Mouse (Mus musculus): ENCODE results near the gene Upp2.

Gene Upp2

GRCm38 (mm10) chr2:58551866-58552265, 15.2 kb upstream of the Upp2 start:
- DNase-seq (ENCODE audit: low spot score) = no peak

- DNase-seq (ENCODE audit: low spot score) = no peak
Measured at GRCm38 (mm10) chr2:58552296-58552695, 14.8 kb upstream of the Upp2 start.

- DNase-seq (ENCODE audit: low spot score) = no peak
Measured at GRCm38 (mm10) chr2:58557045-58557845, 9.9 kb upstream of the Upp2 start.

- DNase-seq (ENCODE audit: low spot score) = no peak
Measured at GRCm38 (mm10) chr2:58562137-58562536, 5.0 kb upstream of the Upp2 start.

GRCm38 (mm10) chr2:58565267-58565666, 1.8 kb upstream of the Upp2 start:
- DNase-seq (ENCODE audit: low spot score) = no peak

GRCm38 (mm10) chr2:58566049-58566409, 1.1 kb upstream of the Upp2 start:
- DNase-seq (ENCODE audit: low spot score) = no peak

GRCm38 (mm10) chr2:58566410-58567065, 560 bp upstream of the Upp2 start:
- peak; percentile 55 for DNase-seq (ENCODE audit: low spot score)

GRCm38 (mm10) chr2:58567866-58568719, 995 bp downstream of the Upp2 start:
- DNase-seq (ENCODE audit: low spot score) = peak; percentile 28

- no peak for DNase-seq (ENCODE audit: low spot score)
Measured at GRCm38 (mm10) chr2:58568841-58569645, 1.9 kb downstream of the Upp2 start.

GRCm38 (mm10) chr2:58574167-58574566, 7.1 kb downstream of the Upp2 start:
- DNase-seq (ENCODE audit: low spot score) = no peak

GRCm38 (mm10) chr2:58586311-58586710, 19.2 kb downstream of the Upp2 start:
- DNase-seq (ENCODE audit: low spot score) = peak; percentile 79

GRCm38 (mm10) chr2:58589637-58590036, 22.5 kb downstream of the Upp2 start:
- no peak for DNase-seq (ENCODE audit: low spot score)

- no peak for DNase-seq (ENCODE audit: low spot score)
Measured at GRCm38 (mm10) chr2:58590055-58590454, 23.0 kb downstream of the Upp2 start.

GRCm38 (mm10) chr2:58595350-58595749, 28.3 kb downstream of the Upp2 start:
- no peak for DNase-seq (ENCODE audit: low spot score)

- peak; percentile 54 for DNase-seq (ENCODE audit: low spot score)
Measured at GRCm38 (mm10) chr2:58596774-58597342, 29.8 kb downstream of the Upp2 start.

- DNase-seq (ENCODE audit: low spot score) = no peak
Measured at GRCm38 (mm10) chr2:58597556-58597955, 30.5 kb downstream of the Upp2 start.

GRCm38 (mm10) chr2:58599639-58600038, 32.5 kb downstream of the Upp2 start:
- DNase-seq (ENCODE audit: low spot score) = no peak

GRCm38 (mm10) chr2:58601382-58601781, 34.3 kb downstream of the Upp2 start:
- DNase-seq (ENCODE audit: low spot score) = no peak

GRCm38 (mm10) chr2:58603379-58603778, 36.3 kb downstream of the Upp2 start:
- no peak for DNase-seq (ENCODE audit: low spot score)

- no peak for DNase-seq (ENCODE audit: low spot score)
Measured at GRCm38 (mm10) chr2:58604791-58605190, 37.7 kb downstream of the Upp2 start.

- DNase-seq (ENCODE audit: low spot score) = peak; percentile 70
Measured at GRCm38 (mm10) chr2:58613720-58614119, 46.6 kb downstream of the Upp2 start.
